Mouse (Mus musculus) layer of hippocampus, adult 18-20 months (tissue): Measurements from ENCODE around the gene Rreb1. TPM values are rescaled to one million over a fixed set of nuclear protein-coding genes. Genes with fewer than 3 reads are reported as not detected.
"Not testable (repeated sequence)": the region's sequence is repeated elsewhere in the genome, so short reads cannot be mapped to it uniquely, and the experiment has no call there.

Source experiments
- DNase-seq, 2 experiments: peaks; one replicate each; pipeline ENCODE4 v3.0.0; 2022; ENCODE audit warnings: low spot score in 2 of 2
- total RNA-seq, 2 experiments: library from RNA; stranded (reverse); gene quantifications; 2 replicates each; pipeline ENCODE4 v1.2.3; 2021

Rreb1 gene
- total RNA-seq, 2 experiments from 2014 or later: 75.1 to 85.3 TPM

DNA sequence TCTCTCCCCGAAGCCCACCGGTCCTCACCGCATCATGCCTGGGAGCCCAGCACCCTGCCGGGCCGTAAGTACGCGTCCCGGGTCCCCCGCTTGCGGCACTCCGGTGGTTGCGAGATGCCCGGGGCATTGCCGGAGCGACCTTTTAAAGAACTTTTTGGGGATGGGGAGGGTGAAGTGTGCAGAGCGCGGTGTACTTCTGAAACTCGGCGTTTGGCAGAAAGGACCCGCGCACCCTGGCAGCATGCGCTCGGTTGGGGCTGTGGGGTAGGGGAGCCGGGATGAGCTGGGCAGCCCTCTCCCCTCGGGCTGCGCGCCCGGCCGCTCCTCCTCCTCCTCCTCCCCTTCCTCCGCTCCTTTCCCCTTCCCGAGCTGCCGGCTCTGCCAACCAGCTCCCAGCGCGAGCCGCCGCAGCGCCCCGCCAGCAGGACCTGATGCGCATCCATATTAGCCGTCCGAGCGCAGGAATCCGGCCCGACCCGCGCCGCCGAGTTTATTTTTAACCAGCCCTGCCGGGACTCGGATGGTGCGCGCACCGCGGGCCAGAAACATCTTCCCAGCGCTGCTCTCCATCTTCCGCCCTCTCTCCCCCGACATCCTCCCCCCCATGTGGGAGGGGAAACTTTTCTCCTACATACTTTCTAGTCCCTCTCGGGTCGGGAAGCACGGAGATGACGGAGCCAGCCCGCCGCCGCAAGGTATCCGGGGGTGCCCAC, 48.2 kb downstream of the Rreb1 start:
- DNase-seq: peak; percentile 48 to 58

DNA sequence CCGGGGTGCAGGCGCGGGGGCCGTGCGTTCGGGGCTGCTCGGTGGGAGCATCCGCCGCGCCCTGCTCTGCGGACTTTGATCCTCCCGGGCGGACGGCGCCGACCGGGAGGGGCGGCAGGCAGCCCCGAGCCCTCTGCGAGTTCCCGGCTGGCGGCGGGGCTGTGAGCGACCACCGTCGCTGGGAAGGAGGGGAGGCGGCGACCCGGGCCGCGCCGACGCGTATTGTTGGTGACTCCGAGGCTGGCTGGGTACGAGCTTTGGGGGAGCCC, 48.7 kb downstream of the Rreb1 start:
- no peak for DNase-seq

DNA sequence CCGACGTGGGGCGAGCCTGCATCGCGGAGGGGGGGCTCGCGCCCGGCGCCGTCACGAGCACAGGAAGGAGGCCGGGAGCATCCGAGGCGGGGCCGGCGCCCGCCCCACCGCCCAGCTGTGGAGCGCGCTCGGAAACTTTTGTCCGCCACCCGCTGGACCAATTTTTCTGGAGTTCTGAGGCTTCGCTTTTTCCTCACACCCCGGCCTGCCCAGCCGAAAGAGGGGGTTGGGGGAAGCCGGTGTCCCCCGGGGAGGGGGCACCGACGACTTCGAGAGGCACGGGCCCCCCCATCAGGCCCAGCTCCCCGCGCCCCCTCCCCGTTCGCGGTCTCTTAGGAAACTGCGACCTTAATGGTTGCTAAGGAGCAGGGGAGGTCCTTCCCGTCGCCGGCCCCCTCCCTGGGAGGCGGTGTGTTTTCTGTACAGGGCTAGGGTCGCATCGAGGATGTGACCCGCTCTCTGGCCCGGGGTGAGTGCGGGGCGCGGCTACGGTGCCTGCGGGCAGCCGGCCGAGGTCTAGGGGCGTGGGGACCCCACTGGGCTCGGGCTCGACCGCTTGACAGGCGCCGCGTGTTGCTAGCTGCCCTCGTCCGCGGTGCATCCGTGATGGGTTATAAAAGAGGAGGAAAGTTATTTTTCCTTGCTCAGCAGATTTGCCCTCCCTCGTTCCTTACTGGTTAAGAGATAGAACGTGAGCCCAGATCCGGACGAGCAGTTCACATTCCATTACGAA, 49.2 kb downstream of the Rreb1 start:
- DNase-seq: no peak

DNA sequence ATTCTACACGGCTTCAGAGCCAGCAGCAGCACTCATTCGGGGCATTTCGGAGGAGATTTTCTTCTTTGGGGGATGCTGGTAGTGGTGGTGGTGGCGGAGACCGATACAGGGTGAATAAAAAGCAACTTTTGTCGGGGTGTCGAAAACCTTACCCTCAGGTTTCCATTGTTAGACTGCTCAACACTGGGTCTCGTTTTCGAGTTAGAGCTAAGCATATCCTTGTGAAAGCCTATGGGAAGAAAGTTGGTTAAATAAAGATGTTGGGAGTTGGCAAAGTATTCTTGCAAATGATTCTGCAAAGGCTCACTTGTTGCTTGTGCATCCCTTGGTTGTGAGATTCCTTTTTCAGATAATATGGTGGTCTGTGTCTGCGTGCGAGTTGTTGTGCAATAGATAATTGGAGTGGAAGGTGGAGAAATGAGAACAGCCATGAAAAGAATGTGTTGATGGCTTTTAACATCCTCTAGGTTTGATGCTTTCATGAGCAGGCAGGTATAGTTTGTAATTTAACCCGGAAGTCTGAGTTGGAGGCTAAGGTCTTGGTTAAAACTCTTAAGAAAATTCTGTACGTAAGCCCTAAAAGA, 49.9 kb downstream of the Rreb1 start:
- no peak for DNase-seq

DNA sequence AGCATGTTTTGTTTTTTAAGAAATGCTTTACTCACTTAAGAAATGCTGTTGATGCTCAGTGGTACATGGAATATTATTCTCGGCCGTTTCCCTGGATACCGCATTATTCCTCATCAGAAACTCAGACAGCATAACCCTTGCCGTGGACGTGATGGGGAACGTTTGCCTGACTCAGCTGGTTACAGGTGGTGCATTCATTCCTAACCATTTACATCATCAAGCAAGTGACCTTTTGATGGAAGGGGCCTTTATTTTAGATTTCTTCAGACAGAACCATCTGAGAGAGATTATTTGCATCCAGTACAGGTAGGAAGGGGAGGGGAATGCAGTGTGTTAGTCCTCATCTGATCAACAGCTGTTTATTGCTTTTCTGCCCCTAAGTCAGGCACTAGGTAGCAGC, 50.7 kb downstream of the Rreb1 start:
- DNase-seq: no peak

DNA sequence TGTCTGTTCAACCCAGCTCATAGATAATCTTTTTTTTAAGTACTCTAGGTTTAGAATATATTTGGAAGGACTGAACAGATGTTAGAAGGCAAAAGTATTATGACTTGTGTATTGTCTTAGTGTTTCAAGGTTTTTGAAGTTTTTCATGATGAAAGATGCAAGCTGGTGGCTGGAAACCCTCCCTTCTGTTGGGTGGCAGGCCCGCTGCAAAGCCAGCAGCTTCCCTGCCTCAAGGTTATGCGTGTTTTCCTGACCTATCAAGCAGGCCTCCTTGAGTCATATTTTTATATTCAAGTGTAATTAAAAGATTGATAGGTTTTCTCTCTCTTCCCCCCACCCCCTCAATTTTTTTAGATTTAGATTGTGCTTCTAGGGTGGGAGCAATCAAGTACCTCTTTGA, 52.1 kb downstream of the Rreb1 start:
- DNase-seq: no peak

DNA sequence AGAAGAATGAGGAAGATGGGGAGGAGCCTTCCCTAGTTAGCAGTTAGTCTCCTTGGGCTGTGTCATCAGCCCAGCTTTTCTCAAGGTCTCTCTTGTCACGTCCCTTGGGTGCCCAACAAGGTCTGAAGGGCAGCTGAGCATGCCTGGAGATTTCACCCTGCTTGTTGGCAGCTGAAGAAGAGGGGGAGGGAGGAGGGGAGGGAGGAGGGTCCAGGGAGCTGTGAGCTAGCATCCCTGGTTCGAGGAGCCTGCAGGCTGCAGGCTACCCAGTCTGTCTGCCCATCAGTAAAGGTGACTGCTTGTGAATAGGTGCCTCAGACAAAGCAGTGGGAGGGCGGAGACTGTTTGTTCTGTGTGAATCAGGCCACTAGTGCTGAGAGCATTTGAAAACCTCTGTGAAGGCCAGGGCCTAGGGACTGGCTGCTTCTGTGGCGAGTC, 52.7 kb downstream of the Rreb1 start:
- no peak for DNase-seq

DNA sequence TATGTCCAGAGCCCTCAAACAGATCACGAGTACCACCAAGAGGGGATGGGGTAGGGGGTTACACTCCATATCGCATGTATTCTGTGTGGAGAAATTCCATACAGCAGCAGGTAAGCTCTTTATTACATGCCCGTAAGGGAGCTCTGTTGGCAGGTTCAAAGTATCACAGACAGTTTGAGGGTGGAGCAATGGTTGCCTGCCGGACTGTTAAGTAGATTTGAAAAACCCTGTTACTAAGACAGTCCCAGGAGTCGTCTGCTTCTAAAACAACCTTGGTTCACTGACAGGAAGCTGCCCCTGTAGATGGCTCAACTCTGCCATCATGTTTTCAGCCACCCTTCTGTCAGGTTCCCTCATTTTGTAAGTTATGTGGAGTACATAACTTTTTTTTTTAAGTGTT, 54.3 kb downstream of the Rreb1 start:
- no peak for DNase-seq

DNA sequence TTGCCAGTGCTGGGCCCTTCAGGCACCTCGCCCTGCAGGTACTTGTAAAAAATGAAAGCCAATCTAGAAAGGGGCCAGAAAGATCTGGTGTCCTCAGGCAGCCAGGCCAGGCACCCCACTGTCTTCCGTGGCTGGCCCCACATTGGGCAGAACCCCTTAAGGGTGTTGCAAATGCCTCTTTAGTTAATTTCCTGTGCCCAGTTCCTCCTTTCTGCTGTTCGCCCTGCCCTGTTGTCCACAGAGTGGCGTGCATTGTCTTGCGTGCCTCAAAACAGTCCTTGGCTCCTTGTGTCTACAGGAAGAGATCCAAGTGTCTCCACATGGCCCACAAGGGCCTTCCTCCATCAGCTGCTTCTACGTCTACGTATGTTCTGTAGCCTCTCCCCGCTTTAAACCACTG, 55.3 kb downstream of the Rreb1 start:
- no peak for DNase-seq

DNA sequence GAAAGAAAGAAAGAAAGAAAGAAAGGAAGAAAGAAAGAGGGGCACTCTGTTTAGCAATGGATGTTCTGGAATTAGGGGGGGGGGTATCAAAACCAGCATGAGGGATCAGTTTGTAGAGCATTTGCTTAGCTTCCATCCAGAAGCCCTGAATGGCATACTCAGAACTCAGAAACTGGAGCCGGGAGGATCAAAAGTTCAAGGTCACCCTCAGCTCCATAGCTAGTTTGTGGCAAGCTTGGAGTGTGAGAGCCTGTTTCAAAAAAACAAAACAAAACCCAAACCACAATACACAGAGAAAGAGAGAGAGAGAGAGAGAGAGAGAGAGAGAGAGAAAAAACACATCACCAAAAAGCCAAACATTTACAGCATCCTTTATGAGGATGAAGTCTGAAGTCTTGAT, 57.1 kb downstream of the Rreb1 start:
- no peak for DNase-seq

DNA sequence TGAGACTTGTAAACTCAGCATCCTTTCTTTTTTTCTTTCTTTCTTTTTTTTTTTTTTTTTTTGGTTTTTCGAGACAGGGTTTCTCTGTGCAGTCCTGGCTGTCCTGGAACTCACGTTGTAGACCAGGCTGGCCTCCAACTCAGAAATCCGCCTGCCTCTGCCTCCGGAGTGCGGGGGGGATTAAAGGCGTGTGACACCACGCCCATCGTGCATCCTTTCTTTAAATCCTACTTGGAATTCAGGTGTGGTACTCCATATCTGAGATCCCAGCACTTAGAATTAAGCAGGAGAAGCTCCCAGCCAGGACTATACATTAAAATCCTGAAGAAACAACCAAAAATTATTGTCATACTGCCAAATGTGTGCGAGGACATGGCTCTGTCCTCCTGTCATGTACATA, 57.6 kb downstream of the Rreb1 start:
- DNase-seq: not testable (repeated sequence)

DNA sequence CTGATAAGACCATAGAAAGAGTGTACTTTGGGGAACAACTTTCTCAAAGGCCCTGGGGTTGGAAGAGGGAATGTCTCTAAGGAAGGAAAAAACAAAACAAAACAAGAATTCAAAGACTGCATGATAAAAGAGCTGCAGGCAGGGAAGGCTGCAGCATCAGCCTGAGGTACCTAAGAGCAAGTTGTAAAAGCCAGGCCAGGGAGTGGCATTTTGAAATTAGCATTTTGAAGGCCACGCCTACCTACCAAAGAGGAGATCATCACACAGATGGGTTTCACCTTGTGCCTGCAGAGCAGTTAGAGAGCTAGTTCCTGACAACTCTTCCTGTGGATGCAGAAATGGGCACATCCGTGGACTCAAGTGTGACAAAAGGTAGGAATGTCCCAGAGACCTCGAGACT, 59.2 kb downstream of the Rreb1 start:
- DNase-seq: no peak

DNA sequence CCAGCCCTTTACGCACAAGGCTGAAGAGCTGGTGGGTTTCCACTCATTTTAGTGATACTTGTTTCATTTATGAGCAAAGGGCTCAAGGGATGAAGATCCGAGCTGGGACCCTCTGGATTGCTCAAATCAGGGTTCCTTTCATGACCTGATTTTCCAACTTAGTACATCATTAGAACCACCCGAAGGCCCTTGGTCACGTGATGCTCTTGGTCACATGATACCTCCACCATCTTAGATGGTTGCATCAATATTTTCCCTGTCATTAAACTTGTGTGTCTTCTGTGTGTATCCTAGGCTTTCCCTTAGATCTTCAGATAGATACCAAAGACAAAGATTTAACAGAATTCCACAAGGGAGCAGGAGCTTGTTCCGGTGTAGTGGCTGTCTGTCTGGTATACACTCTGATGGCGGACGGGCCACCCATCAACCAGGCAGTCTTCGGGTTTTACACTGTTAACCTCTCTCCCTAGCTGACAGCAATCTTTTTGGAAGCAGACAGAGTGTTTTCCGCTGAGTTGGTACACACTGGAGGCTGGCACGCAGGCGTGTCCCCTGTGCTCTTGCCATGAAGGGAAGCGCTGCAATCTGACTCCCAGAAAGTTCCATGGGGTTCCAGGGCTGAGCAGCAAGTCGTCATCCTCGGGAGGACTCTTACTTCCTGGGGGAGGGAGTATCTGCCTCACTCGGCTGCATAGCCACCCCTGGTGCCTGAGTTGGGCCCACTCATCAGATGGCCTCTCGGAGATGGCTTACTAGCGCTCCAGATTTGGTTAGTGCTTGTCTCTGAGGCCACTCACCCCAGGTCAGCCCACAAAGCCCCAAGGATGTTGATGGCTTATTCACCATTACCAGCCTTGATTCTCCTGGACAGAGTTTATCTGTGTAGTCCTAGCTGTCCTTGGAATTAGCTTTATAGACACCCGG, 60.3 kb downstream of the Rreb1 start:
- DNase-seq: no peak

DNA sequence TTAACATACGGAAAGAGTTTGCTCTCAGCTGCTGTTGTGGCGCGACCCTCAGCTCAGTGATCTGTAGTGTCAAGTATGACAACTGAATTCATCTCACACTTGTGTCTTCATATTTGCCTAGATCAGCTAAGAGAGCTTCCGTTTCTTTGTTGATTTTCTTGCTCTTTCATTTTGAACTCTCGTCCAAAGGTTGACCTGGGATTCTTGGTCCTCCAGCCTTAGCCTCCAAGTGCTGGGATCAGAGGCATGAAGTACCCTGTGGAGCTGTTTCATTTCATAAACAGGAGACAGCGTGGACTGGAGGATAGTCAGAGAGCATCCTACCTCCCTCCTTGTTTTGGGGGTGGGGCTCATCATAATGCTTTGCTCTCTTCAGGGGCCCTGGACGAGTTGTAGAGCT, 65.0 kb downstream of the Rreb1 start:
- DNase-seq: no peak

DNA sequence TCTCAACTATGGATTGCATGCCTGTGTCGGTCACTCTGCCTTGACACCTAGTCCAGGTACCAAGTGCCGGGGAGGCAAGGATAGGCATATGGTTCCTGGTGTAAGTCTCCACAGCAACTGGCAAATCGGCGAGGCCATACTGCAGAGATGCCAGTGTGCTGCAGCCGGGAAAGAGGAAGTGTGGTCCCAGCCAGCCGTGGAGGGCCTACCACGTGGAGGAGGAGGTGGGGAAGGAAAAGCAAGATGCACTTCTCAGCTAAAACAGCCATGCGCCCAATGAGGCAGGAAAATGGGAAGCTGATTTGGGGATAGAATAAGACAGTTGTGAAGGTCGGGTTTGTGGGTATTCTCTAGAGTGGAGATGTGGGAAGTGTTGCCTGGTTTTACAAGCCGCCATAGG, 65.6 kb downstream of the Rreb1 start:
- DNase-seq: no peak

DNA sequence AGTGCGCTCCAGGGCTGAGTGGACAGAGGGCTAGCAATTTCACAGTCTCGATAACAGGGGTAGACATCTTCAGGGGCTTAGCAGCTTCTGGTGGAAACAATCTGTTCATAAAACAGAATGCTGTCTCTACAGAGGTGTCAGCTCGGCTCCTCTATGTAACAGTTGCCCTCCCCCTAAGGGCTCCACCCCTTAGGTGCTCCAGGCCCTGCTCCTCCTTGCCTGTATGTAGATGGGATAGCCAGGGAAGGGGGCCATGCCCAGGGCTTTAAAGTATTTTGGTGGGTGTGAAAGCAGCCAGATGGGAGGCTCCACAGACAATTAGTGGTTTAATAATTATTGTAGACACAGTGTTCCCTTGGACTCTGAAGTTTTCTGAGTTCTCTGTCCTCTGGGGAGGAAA, 67.0 kb downstream of the Rreb1 start:
- DNase-seq: no peak

DNA sequence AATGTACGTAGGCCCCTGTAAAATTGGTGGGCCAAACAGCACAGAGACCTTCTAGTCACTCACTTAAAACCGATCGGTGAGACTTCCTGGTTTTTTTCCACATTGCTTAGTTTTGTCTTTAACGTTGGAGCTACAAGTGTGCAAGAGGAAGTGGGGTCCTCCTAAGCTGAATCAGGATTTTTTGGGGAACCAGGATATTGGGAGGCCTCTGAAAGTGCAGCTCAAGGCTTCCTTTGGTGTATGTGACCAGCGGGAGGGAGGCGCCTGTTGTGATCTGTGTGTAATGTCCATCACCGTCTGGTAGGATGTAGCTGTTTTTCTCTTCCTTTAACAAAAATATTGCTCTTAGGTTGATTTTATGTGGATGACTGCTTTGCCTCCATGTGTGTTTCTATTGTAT, 67.4 kb downstream of the Rreb1 start:
- no peak for DNase-seq

DNA sequence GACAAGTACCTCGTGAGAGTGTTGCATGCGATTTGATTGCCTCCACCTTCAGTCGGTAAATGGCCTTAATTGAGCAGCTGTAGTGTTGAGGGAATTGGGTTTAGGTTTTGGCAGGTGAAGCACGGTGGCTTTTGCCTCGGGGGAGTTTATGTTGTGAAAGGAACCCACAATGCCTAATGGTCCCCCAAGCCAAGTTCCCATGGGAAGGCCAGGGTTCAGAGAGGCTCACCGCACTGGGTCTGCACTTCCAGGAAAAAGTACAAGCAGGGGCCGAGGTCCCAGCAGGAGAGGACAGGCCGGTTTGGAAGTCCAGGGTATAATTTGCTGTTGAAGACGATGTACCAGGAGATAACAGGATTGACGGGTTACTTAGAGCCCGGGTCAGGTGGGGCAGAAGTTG, 68.3 kb downstream of the Rreb1 start:
- DNase-seq: no peak

DNA sequence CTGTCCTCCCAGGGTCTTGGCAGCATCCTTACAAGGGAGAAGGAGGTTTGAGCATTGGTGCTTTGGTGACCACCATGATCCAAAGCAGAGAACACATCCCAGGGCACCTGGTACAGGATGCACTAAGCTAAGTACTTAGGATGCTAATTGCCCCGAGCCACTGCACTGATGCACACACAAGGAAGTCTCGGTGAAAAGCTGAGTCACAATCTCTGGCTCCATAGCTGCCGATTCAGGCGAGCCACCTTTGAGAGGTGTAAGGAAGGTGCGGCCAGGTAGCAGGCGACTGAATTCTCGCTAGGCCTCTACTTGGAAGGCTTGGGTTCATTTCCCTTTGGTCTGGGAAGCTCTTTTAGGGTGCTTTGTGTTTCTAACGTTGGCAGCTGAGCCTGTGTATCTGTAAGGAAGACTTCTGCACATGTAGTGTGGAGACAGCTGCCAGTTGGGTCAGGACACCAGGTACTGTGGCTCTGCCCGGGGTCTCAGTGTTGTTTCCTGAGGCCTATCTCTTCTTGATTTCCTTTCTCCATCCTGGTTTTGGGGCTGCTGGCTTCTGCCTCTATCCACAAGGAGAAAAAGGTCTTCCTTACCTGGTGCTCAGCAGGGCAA, 68.9 kb downstream of the Rreb1 start:
- no peak for DNase-seq

DNA sequence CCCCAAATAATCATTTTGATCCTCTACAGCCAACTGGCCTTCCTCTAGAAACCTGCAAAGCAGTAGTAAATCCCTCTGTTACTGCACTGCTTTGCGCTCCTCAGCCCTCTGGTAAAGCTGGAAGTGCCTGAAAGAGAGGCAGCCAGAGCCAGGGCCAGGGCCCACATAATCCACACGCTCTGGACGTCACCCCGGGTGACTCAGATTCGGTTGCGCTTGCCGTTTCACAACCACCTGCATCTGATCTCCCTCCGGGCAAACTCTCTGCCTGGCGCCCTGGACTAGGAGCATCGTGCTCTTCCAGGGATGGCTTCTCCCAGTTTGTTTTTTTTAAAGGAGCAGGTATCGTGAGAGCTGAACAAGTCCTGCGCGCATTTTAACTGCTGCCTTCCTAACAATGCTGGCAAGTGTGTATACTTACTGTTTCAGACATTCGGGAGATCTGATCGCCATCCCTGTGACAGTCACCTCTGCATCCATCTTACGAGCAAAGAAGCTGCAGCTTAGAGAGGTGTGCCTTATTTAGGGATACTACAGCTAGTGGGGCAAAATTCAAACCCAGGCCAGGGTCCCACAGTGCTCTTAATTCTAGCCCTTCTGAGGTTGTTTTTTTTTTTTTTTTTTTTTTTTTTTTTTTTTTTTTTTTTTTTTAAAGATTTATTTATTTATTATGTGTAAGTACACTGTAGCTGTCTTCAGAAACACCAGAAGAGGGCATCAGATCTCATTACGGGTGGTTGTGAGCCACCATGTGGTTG, 69.6 kb downstream of the Rreb1 start:
- DNase-seq: no peak

DNA sequence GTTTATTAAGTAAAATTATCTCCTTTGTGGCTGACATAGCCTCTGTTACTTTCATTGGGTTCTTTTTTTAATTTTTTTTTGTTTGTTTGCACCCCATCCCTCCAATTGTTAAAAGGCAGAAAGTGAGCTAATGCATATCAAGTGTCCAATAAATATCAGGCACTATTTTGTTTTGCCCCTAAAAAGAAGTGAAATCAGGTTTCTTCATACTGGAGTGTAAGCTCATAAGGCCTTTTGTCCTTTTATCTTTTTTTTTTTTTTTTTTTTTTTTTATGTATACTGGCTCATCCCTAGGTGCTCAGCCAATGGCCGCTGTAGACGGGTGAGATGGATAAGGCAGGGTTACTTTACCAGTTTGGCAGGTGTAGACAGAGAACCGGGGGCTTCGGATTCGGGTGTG, 70.2 kb downstream of the Rreb1 start:
- no peak for DNase-seq
